Mouse (Mus musculus) brain, adult 2 months (tissue): ENCODE data around the gene Tas2r144.

Source experiments
- DNase-seq: peaks from one replicate; pipeline ENCODE4 v3.0.0; 2011; ENCODE audit warnings: low read depth, low spot score

The Tas2r144 gene

GRCm38 (mm10) chr6:42264626-42265312, 49.6 kb downstream of the Tas2r144 start, which contains the start of gene Casp2:
Gene Casp2, plus strand, starts transcription at chr6:42264985.
- peak; percentile 100 for DNase-seq
